Mouse (Mus musculus): ENCODE measurements around the gene Marc2.

Gene Marc2

DNA sequence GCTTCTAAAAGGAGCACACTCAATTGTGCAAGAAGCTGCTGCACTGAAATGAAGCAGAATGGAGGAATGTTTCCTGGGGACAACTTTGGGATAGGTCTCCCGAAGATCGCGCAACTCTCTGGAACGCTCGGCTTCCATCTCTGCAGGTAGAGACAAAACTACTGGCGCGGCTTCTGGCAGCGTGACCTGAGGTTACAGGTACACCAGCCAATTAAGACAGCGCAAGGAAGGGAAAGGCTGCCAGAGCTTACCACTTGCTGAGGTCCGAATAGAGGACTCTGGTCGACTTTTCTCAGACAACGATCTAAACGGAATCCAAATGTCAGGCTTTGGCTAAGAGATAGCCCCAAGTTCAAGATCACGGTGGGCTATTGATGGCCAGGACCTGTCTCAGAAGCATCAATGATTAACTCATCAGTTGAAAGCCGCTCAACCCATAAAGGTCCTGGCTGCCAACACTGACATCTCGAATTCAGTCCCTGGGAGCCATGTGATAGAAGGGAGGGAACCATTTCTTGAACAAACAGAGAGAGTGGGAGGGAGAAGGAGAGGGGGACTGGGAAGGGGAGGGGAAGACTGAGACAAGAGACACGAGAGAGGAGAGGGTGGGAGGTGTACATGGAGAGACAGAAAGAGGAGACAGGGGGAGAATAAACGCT, at the start of gene Marc2:
Gene Marc2, minus strand, starts transcription at position 360 of the 659 bp plus-strand sequence.
- no peak for DNase-seq (ENCODE audit: low spot score)

DNA sequence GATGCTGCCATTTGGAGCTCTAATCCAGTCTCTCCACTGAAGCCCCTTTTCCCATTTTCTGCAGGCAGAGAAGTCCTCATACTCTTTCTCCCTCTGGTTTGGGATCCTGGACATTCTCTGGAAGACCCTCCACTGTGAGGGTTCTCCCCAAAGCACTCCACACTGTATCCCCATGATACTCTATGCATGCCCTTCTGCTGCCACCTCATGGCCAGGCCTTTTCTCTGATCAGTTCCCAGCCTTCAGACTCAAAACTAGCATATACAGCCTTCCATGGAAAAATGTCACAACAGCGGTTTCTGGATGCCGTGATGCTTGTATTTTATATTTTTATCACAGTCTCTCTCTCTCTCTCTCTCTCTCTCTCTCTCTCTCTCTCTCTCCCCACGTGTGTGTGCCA, 45.7 kb upstream of the Marc2 start:
- DNase-seq (ENCODE audit: low spot score) = no peak

GRCm38 (mm10) chr1:184889454-184889853, 43.2 kb upstream of the Marc2 start:
- no peak for DNase-seq (ENCODE audit: low spot score)

GRCm38 (mm10) chr1:184886160-184886559, 39.9 kb upstream of the Marc2 start:
- DNase-seq (ENCODE audit: low spot score) = no peak

DNA sequence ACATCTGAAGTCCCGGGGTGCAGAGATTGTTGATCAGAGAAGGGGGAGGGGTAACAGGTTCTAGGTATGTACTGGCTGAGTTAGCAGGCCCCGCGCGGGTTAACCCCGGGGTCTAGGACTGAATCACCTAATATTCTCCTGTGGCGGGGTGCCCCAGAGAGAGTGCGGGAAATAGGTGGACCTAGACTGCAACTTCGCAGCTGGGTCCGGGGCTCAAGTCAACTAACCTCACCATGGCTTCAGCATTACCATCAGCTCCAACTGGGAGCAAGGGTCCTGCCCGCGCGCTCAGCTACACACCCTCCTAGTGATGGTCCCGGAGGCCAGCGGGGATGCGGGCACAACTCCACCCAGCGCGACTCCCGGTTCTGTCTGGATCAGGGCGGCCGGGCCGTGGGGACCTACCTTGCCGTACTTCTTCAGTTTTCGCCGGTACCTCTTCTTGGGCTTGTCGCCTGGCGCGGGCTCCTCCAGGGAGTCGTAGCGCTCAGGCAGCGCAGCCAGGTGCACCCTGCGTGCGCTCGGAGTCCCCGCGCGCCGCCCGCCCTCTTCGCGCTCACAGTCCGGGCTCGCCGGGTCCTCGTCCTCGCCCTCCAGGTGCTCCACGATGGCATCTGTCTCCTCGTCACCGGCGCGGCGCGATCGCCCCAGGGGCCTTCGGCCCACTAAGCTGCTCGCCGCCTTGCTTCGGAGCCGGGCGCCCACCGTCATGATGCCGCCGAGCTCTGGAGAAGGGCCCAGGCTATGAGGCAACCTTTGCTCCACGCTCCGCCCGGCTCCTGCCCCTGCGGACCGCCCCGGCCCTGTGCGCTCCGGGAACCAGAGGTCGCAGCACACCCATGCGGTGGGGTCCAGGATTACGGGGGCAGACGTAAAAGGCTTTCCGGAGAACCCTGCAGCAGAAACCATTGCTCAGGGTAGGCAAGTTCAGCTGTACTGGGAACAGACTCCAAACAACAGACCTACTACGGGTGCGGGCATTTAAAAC, 36.3 kb upstream of the Marc2 start, which contains the start of gene C130074G19Rik:
Gene C130074G19Rik, minus strand, starts transcription at position 938 of the 988 bp plus-strand sequence.
- DNase-seq (ENCODE audit: low spot score) = peak; percentile 72

DNA sequence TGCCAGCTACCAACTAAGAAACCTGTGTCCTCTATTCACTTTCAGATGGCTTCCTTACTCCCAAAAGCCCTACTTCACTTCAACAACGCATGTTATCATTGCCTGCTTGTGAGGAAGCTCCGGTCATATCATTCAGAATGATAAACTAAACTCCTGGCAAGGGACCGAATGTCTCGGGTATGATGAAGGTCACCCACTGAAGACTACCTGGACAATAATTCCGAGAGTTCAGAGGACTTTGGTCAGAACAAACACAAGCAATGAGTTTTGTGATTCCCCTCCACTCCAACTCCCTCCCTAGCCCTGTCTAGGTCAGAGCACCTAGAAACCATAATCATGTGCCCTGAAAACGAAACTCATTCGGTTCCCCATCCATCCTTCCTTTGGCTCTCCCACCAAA, 35.6 kb upstream of the Marc2 start:
- no peak for DNase-seq (ENCODE audit: low spot score)

GRCm38 (mm10) chr1:184881211-184881610, 35.0 kb upstream of the Marc2 start:
- DNase-seq (ENCODE audit: low spot score) = no peak

DNA sequence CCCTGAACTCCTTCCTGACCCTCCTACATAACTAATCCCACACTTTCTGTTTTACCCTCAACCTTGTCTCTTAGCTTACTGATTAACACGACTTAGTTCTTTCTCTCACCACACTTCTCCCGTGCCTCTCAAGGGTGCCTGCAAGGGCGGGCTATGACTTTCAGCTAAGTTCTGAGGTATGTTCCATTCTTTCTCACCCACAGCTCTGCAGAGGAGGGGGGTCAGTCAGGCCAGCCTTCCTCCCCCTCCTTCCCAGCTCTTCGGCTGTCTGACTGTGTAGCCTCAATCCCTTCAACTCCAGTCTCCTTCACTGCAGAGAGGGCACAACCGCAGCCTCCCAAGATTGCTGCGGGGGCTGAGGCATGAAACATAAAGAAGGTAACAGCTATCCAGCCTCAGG, 32.6 kb upstream of the Marc2 start:
- DNase-seq (ENCODE audit: low spot score) = no peak

DNA sequence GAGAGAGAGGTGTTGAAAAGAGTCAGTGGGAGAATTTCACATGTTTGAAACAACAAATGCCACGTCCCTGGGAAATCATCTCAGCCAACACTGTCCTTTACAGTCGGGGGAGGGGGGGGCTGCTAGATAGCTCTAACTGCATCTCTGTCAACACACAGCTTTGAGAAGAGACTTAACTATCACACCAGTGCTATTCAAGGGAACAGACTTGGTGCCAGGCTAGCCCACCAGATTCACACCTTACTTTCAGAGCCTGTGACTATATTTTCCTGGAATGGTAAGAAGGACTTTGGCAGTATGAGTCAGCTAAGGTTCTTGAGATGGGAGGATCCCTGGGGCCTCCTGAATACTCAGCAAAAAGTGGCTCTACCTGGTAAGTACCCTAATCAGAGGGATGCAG, 31.1 kb upstream of the Marc2 start:
- DNase-seq (ENCODE audit: low spot score) = no peak

DNA sequence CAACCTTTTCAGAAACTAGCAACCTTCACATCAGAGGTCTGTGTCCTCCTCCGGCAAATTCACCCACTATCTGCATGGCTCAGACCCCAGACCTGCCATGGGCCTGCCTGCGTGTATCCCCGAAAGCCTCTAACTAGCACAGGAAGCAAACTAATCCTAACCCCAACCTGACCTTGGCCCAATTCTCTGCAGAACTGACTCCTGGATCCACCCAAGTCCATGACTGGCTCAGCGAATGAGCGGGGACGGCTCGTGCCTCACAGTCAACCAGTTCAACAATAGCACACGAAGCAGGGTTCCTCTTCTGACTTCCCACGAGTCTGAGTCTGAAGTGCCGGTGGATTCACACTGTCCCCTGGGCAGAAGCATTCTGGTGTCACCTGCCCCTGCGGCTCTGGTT, 27.7 kb upstream of the Marc2 start:
- no peak for DNase-seq (ENCODE audit: low spot score)

DNA sequence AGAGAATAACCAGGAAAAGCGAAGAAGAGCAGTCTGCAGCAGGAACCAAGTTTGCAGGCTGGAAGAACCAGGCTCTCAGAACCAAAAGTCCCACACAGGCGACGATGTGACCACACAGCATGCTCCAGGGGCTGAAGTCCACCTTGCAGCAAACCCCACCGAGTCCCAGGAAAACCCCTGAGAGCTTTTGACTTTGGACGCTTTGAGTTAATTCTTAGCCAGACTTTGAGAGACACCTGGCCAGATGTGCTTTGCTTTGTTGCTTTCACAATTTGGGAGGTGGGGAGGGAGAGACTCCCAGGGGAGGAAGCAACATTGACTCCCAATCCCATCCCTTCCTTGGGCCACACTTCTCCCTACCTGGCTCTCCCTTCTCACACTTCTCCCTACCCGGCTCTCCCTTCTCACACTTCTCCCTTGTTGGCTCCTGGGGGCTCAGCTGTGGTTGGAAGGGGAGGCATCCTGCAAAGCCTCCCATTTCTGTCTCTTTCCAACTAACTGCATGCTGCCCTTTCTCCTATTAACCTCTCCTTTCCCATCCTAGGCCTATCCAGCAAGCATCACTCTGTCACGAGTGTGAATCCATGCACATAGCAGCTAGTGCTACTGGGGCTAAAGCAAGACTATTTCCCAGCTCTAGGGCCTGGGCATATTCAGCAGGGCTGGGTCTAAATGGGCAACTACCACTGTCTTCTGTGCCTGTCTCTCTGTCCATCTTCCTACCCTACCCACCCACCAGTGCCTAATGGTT, 26.0 kb upstream of the Marc2 start:
- no peak for DNase-seq (ENCODE audit: low spot score)

DNA sequence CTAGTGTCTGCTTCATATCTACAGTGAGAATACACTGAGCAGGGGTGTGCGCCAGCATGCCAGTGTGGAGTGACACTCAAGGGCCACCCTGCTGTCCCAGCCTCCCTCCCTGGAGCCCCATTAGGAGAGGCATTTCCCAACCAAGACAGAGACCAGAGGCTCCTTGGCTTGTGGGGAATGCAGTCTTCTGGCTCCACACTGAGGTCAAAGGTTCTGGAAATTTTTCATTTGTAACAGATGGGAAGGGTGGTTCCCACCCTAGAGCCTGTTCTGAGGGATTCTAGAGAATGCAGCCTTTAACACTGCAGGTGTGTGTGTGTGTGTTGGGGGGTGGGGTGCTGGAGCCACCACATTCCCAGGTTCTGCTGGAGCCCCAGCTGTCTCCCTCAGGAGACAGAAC, 25.3 kb upstream of the Marc2 start:
- DNase-seq (ENCODE audit: low spot score) = no peak

DNA sequence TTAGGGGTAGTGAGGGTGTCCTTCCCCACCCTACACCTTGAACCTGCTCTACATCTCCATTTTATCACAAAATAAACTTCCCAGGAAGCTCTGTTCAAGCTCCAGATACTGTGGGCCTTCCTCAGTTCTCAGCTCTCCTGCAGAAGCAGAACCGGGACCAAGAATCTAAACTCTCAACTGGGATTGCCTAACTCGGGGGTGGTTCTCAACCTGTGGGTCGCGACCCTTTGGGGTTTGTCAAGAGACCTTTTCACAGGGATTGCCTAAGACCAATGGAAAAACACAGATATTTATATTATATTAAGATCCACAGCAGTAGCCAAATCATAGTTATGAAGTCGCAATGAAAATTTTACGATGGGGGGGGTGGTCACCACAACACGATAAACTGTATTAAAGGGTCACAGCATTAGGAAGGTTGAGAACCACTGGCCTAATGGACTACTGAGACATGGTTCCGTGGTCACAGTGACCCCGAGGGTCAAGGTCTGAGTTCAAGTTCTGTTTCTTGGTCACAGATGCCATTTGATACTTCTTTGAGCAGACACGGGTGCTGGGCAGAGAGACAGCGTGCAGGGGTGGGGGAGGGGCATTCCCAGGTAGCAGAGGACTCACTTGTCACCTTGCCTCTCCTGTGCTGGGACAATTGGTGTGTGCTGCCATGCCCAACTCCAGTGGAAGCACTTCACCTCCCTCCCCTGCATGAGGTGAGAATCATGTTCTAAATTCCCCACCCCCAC, 24.6 kb upstream of the Marc2 start:
- DNase-seq (ENCODE audit: low spot score) = no peak

DNA sequence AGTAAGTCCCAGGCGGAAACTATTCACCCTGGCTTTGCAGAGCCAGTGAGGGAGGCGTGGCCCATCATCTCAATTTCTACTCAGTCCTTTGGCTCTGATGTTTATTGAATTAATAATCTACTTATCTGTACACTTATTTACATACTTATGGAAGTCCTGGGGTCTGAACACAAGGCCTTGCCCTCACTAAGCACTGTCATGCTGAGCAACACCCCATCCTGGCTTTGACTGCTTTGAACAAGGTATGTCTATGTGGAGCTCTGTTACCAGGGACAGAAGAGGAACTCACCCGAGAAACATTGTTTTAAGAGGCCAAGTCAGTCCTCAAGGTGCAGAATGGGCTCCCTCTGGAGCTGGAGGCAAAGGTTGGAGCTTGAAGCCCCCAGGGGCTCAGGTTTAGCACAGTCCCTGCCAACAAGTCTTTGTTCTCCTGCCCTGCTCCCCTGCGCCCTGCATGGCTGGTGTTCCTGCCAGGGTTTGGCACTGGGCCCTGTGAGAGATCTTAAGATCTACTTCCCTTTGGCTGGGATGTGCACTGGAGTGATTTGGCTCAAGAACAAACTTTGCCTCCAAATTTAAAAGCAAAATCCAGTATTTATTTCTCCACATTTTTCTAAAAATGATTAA, 23.8 kb upstream of the Marc2 start:
- peak; percentile 61 for DNase-seq (ENCODE audit: low spot score)

- no peak for DNase-seq (ENCODE audit: low spot score)
Observed at GRCm38 (mm10) chr1:184867640-184868120, 21.4 kb upstream of the Marc2 start.

DNA sequence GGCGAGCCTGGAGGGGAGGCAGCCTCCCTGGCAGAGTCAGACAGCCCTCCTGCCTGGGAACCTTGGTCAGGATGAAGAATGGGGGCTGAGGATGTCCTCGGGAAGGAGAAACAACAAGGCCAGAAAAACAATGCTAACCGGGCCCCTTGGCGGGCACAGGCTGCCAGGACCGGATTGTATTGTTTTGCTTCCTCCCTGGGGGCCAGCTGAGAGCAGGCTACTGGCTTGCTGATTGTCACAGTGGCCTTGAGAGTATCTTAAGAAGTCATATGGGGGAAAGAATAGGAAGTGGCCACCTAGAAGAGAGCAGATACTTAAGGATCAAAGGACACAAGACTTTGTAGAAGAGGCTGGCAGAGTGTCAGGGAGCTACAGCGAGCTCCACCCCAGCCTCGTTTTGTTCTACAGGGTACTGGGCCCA, 18.1 kb upstream of the Marc2 start:
- no peak for DNase-seq (ENCODE audit: low spot score)

GRCm38 (mm10) chr1:184862636-184863035, 16.4 kb upstream of the Marc2 start:
- no peak for DNase-seq (ENCODE audit: low spot score)

DNA sequence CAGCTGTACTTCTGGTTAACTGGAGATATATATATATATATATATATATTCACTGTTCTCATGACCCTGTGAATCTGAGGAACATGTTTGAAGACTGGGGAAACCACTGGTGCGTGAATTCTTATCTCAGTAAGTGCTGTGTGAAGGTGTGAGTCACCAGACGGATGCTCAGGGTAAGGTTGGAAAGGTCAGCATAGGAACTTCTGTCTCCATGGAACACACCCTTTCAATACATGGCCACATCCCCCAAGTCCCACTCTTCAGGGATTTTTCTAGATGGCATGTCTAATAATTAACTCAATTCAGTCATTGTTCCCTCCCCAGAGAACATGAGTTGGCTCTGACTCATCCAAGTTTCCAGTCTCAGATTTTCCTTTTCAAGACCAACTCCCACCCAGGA, 15.3 kb upstream of the Marc2 start:
- no peak for DNase-seq (ENCODE audit: low spot score)

DNA sequence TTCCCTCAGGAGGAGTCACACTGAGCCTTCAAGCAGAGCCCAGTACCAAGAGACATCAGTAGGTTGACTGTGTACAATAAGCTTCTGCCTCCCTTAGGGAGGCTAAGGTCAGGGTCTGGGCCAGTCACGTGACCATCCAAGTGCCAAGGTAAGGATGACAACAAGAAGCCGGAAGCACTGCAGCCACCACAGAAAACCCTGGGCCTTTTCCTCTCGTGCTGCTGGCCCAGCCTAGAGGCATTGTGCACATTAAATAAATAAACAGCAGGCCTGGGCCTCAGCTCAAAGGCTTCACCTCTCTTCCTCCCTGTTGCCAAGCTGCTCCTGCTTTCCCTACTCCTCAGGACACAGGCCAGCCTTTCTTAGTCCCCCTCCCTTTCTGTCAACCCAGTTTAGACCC, 14.0 kb upstream of the Marc2 start:
- DNase-seq (ENCODE audit: low spot score) = no peak

- no peak for DNase-seq (ENCODE audit: low spot score)
Observed at GRCm38 (mm10) chr1:184858253-184858652, 12.0 kb upstream of the Marc2 start.

GRCm38 (mm10) chr1:184857216-184857615, 11.0 kb upstream of the Marc2 start:
- DNase-seq (ENCODE audit: low spot score) = no peak
